Mouse (Mus musculus): ENCODE results near the gene Lpgat1.

Gene Lpgat1

GRCm38 (mm10) chr1:191717601-191718498 lies at the start of gene Lpgat1:
Lpgat1 (plus strand) TSS chr1:191717834.
- no peak for DNase-seq (ENCODE audit: low read depth, low spot score)

GRCm38 (mm10) chr1:191668030-191668429 lies 49.6 kb upstream of the Lpgat1 start:
- DNase-seq (ENCODE audit: low read depth, low spot score), result no peak

- DNase-seq (ENCODE audit: low read depth, low spot score), result no peak
These were observed 43.6 kb upstream of the Lpgat1 start for GRCm38 (mm10) chr1:191674071-191674470.

- DNase-seq (ENCODE audit: low read depth, low spot score), result no peak
These were observed 36.0 kb upstream of the Lpgat1 start for GRCm38 (mm10) chr1:191681633-191682032.

- DNase-seq (ENCODE audit: low read depth, low spot score), result no peak
These were observed 30.1 kb upstream of the Lpgat1 start for GRCm38 (mm10) chr1:191687531-191687930.

GRCm38 (mm10) chr1:191693231-191693630 lies 24.4 kb upstream of the Lpgat1 start:
- DNase-seq (ENCODE audit: low read depth, low spot score), result no peak

GRCm38 (mm10) chr1:191698253-191698795 lies 19.3 kb upstream of the Lpgat1 start:
- no peak for DNase-seq (ENCODE audit: low read depth, low spot score)

- no peak for DNase-seq (ENCODE audit: low read depth, low spot score)
These were observed 13.1 kb upstream of the Lpgat1 start for GRCm38 (mm10) chr1:191704535-191704934.

GRCm38 (mm10) chr1:191706541-191707078 lies 11.0 kb upstream of the Lpgat1 start:
- DNase-seq (ENCODE audit: low read depth, low spot score), result no peak

- no peak for DNase-seq (ENCODE audit: low read depth, low spot score)
These were observed 7.8 kb upstream of the Lpgat1 start for GRCm38 (mm10) chr1:191709811-191710210.

- DNase-seq (ENCODE audit: low read depth, low spot score), result no peak
These were observed 5.3 kb upstream of the Lpgat1 start for GRCm38 (mm10) chr1:191712224-191712838.

- no peak for DNase-seq (ENCODE audit: low read depth, low spot score)
These were observed 3.8 kb upstream of the Lpgat1 start for GRCm38 (mm10) chr1:191713813-191714212.

GRCm38 (mm10) chr1:191715150-191715549 lies 2.5 kb upstream of the Lpgat1 start:
- DNase-seq (ENCODE audit: low read depth, low spot score), result no peak

- no peak for DNase-seq (ENCODE audit: low read depth, low spot score)
These were observed 493 bp upstream of the Lpgat1 start for GRCm38 (mm10) chr1:191717141-191717540.

- no peak for DNase-seq (ENCODE audit: low read depth, low spot score)
These were observed 1.1 kb downstream of the Lpgat1 start for GRCm38 (mm10) chr1:191718522-191719281.

GRCm38 (mm10) chr1:191719326-191719725 lies 1.7 kb downstream of the Lpgat1 start:
- DNase-seq (ENCODE audit: low read depth, low spot score), result no peak

- no peak for DNase-seq (ENCODE audit: low read depth, low spot score)
These were observed 2.8 kb downstream of the Lpgat1 start for GRCm38 (mm10) chr1:191720419-191720818.

- no peak for DNase-seq (ENCODE audit: low read depth, low spot score)
These were observed 5.1 kb downstream of the Lpgat1 start for GRCm38 (mm10) chr1:191722706-191723105.

- DNase-seq (ENCODE audit: low read depth, low spot score), result no peak
These were observed 6.0 kb downstream of the Lpgat1 start for GRCm38 (mm10) chr1:191723675-191724074.

GRCm38 (mm10) chr1:191724385-191725061 lies 6.9 kb downstream of the Lpgat1 start:
- no peak for DNase-seq (ENCODE audit: low read depth, low spot score)

- DNase-seq (ENCODE audit: low read depth, low spot score), result no peak
These were observed 15.0 kb downstream of the Lpgat1 start for GRCm38 (mm10) chr1:191732623-191733022.
